Mouse (Mus musculus) midbrain, embryonic 11.5 days (tissue): ENCODE data around the gene Wdr19. TPM values are rescaled to one million over a fixed set of nuclear protein-coding genes. Genes with fewer than 3 reads are reported as not detected.

ENCODE experiments used
- ATAC-seq: fragments of 200-750 bp; cut with Nextera tagmentation; 2 replicates; pipeline ENCODE4 v1.8.0; 2017; ENCODE audit warnings: moderate TSS enrichment, moderate library complexity; ENCODE audit not compliant: low FRiP score
- DNase-seq: peaks from one replicate; pipeline ENCODE4 v3.0.0; 2015; ENCODE audit warnings: low spot score; ENCODE audit errors: missing footprints
- H3K27ac ChIP-seq: fragments of 300-500 bp; sonication (generic); 2 replicates; pipeline ENCODE4 v1.5.1; 2014; ENCODE audit warnings: low read depth, low read length
- H3K27me3 ChIP-seq: fragments of 300-500 bp; sonication (generic); 2 replicates; pipeline ENCODE4 v1.6.1; 2014; ENCODE audit warnings: mild to moderate bottlenecking, low read length, moderate library complexity, mixed read lengths; ENCODE audit not compliant: control insufficient read depth, insufficient read depth
- H3K36me3 ChIP-seq: fragments of 300-500 bp; sonication (generic); 2 replicates; pipeline ENCODE4 v1.6.1; 2014; ENCODE audit warnings: mild to moderate bottlenecking, low read length, moderate library complexity, mixed read lengths; ENCODE audit not compliant: control insufficient read depth, insufficient read depth
- H3K4me1 ChIP-seq: fragments of 300-500 bp; sonication (generic); 2 replicates; pipeline ENCODE4 v1.6.1; 2014; ENCODE audit warnings: low read length; ENCODE audit not compliant: control insufficient read depth, insufficient read depth
- H3K4me2 ChIP-seq: fragments of 300-500 bp; sonication (generic); 2 replicates; pipeline ENCODE4 v1.6.1; 2014; ENCODE audit warnings: mild to moderate bottlenecking, moderate library complexity
- H3K4me3 ChIP-seq: fragments of 300-500 bp; sonication (generic); 2 replicates; pipeline ENCODE4 v1.5.1; 2014; ENCODE audit warnings: low read depth, low read length
- H3K9ac ChIP-seq: fragments of 300-500 bp; sonication (generic); 2 replicates; pipeline ENCODE4 v1.6.1; 2014; ENCODE audit warnings: low read length
- H3K9me3 ChIP-seq: fragments of 300-500 bp; sonication (generic); 2 replicates; pipeline ENCODE4 v1.6.1; 2016; ENCODE audit warnings: low read length; ENCODE audit not compliant: control insufficient read depth
- WGBS: fragments of 180-500 bp; shearing (Covaris S2); extraction: QIAGEN DNeasy Blood & Tissue Kit; methylation state at CpG from one replicate; pipeline ENCODE4 v1.1.7; 2014; 5-methylcytosine and 5-hydroxymethylcytosine counted together
- polyA plus RNA-seq: library from polyadenylated mRNA; unstranded; fragments of >200 nt; fragmentation: Nextera tagmentation; extraction: Ambion mirVana; gene quantifications from 2 replicates; pipeline ENCODE4 v1.2.1, GENCODE M21; 2014

The Wdr19 gene
- polyA plus RNA-seq, 1 experiment from 2014 or later = 14.6 TPM

DNA sequence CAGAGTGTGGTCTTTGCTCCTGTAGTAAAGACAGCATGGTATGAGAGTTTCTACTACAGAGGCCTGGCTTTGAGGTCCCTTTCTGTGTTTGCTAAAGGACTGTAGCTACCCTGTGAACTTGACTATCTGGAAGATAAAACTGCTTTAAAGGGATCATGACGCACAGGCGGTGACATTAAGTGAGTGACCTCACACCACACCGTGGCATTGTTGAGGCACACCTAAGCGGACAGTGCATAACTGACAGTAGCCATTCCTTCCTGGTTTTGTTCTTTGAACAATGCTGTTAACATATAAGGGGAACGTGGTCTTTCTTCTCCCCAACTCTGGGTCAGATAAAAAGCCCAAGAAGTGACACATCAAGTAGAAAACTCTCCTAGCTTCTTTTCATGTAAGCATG lies 24.6 kb downstream of the Wdr19 start:
- ATAC-seq = no peak
- WGBS = 92% methylated on average over 5 of the region's 5 CpGs
- no peaks in the 10 kb centered on the region for H3K4me1 ChIP-seq
- H3K36me3 ChIP-seq = peaks cover 4% of the 10 kb centered on the region; the same call in 1 of the 2 replicates
- H3K9me3 ChIP-seq = no peaks in the 10 kb centered on the region
- H3K27ac ChIP-seq = no peak overlapping the region
- no peak for DNase-seq
- H3K4me2 ChIP-seq = no peak overlapping the region
- H3K4me3 ChIP-seq = no peak overlapping the region
- H3K9ac ChIP-seq = no peak overlapping the region
- H3K27me3 ChIP-seq = no peaks in the 10 kb centered on the region

DNA sequence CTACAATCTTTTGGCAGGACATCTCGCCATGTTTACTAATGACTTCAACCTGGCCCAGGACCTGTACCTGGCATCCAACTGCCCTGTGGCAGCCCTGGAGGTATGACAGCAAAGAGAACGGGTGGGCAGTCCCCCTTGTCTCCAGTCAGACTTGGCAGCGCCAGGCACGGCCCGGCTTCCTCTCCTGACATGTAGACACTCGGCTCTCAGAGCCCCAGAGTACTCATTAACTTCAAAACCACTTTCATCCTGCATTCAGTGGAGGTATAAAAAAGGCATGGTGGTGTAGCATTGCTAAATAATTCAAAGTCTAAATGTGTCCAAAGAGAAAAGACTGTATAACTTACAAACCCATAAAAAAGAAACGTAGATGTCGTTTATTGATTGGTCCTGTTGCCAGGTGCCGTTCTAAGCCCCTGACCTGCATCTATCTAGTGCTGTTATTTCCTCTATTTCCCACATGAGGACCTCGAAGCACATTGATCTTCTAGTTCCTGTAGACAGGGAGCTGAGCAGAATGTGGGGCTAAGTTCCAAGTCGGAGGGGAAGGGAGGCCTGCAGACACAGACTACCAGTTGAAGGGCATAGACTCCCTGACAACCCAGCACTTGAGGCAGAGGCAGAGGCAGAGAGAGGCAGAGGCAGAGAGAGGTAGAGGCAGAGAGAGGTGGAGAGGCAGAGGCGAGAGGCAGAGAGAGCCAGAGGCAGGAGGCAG lies 31.9 kb downstream of the Wdr19 start:
- Histone ChIP-seq H3K4me3 (no peak overlapping the region), H3K4me1 (no peaks in the 10 kb centered on the region), H3K4me2 (no peak overlapping the region), H3K36me3 (peaks cover 7% of the 10 kb centered on the region), H3K27me3 (no peaks in the 10 kb centered on the region), H3K9me3 (no peaks in the 10 kb centered on the region), H3K9ac (no peak overlapping the region), H3K27ac (no peak overlapping the region)
- DNase-seq = no peak
- ATAC-seq = no peak
- 89% methylated on average over 12 of the region's 12 CpGs for WGBS

DNA sequence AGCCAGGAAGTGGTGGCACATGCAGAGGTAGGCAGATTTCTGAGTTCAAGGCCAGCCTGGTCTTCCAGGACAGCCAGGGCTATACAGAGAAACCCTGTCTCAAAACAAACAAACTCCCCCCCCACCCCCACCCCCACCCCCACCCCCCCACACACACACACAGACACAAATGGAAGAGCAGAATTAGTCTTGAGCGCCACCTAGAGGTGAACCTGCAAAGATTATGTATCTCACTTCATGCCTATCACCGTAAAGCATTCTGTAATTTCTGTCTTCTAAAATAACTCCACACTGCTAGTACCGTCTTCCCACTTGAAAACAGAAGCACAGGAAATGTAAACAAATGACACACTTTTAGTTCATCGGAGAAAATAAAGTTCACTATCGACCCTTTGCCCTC lies 43.2 kb downstream of the Wdr19 start:
- Histone ChIP-seq H3K27ac (no peak overlapping the region), H3K4me1 (no peaks in the 10 kb centered on the region), H3K9ac (no peak overlapping the region), H3K36me3 (no peaks in the 10 kb centered on the region), H3K9me3 (no peaks in the 10 kb centered on the region), H3K4me3 (no peak overlapping the region), H3K27me3 (no peaks in the 10 kb centered on the region), H3K4me2 (no peak overlapping the region)
- DNase-seq (no peak), ATAC-seq (no peak)
- 61% methylated on average over 5 of the region's 5 CpGs for WGBS

DNA sequence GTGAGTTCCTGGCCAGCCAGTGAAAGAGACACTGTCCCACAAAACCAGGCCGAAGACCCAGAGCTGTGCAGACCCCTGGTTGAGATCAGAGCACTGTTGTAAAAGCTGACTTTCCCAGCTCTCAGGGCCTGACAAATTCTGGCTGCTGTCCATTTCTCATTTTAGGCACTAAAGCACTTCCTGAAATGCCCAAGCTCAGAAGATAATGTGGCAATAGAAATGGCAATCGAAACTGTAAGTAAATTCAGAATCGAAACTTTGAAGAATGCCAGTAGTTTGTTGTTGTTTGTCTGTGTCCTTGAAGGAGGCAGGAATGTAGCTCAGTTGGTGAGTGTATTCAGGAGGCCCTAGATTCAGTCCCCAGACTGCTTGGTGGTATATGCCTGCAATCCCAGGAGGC lies 47.8 kb downstream of the Wdr19 start:
- WGBS = 94% methylated on average over 3 of the region's 3 CpGs
- Histone ChIP-seq H3K27ac (no peak overlapping the region), H3K9ac (no peak overlapping the region), H3K9me3 (no peaks in the 10 kb centered on the region), H3K4me1 (no peaks in the 10 kb centered on the region), H3K36me3 (no peaks in the 10 kb centered on the region; the same call in 1 of the 2 replicates), H3K4me2 (no peak overlapping the region), H3K4me3 (no peak overlapping the region), H3K27me3 (no peaks in the 10 kb centered on the region)
- no peak for DNase-seq
- no peak for ATAC-seq

DNA sequence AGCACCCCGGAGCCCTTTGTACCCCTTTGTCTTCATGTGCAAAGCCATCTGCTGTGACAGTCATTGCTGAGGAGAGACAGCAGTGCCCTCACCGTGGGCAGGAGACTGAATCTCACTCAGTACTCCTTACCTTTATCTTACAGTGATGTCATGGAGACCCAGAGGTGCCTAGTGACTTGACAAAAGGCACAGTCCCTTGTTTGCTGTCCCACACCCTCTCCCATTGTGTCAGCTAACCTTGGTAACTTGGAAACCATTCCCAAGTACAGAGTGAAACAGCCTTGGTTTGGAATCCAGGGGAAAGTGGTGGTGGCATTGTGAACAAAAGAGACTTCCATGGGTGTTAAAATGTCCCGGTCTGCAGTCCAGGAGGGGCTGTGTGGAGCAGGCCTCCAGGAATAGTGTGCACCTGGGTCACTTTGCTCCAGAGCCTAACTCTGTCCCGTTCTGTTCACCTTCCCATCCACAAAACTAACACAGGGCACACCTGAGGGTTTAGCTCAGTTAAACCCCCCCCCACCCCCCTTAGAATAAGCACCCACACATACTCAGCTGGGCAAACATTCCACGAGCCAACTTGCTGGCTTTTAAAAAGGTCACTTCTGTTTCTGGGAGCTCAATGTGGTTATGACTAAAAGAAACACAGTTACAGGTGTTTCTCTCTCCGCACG lies 50.8 kb downstream of the Wdr19 start:
- Histone ChIP-seq H3K27ac (no peak overlapping the region), H3K36me3 (no peaks in the 10 kb centered on the region; the same call in 1 of the 2 replicates), H3K4me1 (no peaks in the 10 kb centered on the region), H3K9me3 (no peaks in the 10 kb centered on the region), H3K27me3 (no peaks in the 10 kb centered on the region), H3K4me2 (no peak overlapping the region), H3K9ac (no peak overlapping the region), H3K4me3 (no peak overlapping the region)
- 0 out of 2 replicates have a peak, but pooled peaks have one; percentile 38 for ATAC-seq
- DNase-seq = peak; percentile 86
- 73% methylated on average over 7 of the region's 7 CpGs for WGBS

DNA sequence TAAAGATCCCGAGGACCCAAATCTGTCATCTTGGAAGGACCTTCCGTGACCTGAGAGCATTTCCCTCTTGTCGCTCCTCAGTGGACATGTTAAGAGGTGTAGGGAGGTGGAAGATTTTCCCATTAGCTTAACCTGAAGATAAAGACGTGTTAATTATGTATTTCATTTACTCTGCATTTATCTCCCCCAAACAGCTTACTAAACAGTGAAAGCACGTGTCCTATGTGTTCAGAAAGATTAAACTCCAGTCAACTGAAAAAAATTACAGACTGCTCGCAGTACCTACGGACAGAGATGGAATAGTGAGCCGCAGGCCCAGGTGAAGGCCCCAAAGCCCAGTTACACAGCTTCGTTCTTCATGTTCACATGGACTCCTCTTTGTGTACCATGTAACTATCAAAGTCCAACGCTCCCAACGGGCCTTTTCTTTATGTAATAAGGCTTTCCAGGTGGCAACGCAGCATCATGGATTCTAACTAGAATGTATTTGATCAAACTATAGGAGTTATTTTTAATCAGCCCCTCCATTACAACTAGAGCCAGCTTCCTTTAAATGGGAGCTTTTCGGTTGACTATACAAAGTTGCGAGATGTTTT lies 58.5 kb downstream of the Wdr19 start:
- no peak for ATAC-seq
- Histone ChIP-seq H3K27me3 (no peaks in the 10 kb centered on the region), H3K4me2 (no peak overlapping the region), H3K4me3 (no peak overlapping the region), H3K36me3 (peaks cover 3% of the 10 kb centered on the region; the same call in 1 of the 2 replicates), H3K9me3 (no peaks in the 10 kb centered on the region), H3K27ac (no peak overlapping the region), H3K4me1 (no peaks in the 10 kb centered on the region), H3K9ac (no peak overlapping the region)
- 92% methylated on average over 14 of the region's 14 CpGs for WGBS
- peak; percentile 74 for DNase-seq

DNA sequence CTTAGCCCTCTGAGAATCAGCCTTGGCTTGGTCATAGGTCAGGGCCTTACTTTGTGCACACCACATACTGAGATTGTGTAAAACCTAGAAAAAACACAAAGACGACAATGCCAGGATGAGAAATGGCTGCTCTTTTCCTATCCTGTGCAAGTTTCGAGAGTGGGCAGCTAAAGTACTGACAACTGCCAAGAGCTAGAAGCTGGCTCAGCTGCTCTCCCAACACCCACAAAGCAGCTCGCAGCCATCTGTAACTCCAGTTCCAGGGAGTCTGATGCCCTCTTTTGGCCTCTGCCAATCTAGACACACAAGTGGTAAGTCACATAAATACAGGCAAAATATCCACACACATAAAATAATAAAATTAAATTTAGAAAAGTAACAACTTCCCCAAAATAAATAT lies 74.5 kb downstream of the Wdr19 start:
- peaks cover 14% of the 10 kb centered on the region; the same call in 1 of the 2 replicates for H3K36me3 ChIP-seq
- WGBS = 93% methylated on average over 3 of the region's 3 CpGs
- DNase-seq = no peak

DNA sequence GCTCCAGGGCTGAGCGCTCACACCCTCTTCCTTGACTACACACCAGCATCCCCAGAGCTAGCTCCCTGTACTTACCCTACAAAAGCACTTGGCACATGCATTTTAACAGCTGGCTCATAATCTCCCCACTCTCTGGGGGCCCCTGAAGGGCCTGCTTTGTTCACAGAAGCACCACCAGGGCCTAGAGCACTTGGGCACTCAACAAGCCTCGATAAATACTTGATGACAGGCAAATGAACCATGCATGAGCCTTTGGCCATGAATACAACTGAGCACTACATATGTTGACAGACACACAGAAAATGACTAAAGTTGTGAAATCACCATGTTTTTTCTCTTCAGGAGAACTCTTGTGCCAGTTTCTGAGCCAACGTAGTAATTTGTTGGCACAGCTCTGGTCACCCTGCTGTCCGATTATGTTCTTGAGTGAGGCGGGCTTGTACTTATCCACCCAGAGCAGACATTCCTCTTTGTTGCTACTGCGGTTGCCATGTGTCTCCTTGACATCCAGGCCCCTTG lies 79.7 kb downstream of the Wdr19 start:
- Histone ChIP-seq H3K27me3 (no peaks in the 10 kb centered on the region), H3K9ac (no peak overlapping the region), H3K9me3 (no peaks in the 10 kb centered on the region), H3K27ac (no peak overlapping the region), H3K4me3 (no peak overlapping the region), H3K4me1 (no peaks in the 10 kb centered on the region), H3K4me2 (no peak overlapping the region), H3K36me3 (peaks cover 18% of the 10 kb centered on the region)
- WGBS = 89% methylated on average over 6 of the region's 6 CpGs
- DNase-seq = no peak
- ATAC-seq = no peak

More for the DNA sequence above, 74.5 kb downstream of the Wdr19 start:
- no peaks in the 10 kb centered on the region for H3K4me1 ChIP-seq
- no peak for ATAC-seq
- no peaks in the 10 kb centered on the region for H3K9me3 ChIP-seq
- no peak overlapping the region for H3K4me2 ChIP-seq
- no peak overlapping the region for H3K27ac ChIP-seq
- no peak overlapping the region for H3K4me3 ChIP-seq
- H3K9ac ChIP-seq = no peak overlapping the region
- H3K27me3 ChIP-seq = no peaks in the 10 kb centered on the region

DNA sequence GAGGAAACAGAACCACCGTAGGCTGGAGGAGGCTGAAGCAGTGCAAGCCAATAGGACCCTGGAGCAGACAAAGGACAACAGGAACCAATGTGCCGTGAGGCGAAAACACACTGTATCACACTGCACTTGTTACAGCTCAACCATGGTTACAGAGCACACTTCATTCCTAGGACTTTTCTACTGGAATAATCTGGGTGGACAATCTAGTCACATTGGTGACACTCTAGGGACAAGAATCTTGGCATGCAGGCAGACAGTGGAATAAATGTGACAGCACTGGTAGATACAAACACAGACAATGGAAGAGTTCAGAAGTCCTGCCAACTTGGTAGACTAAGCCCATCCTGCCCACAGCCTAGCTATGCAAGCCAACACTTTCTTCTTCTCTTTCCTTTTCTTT lies 81.7 kb downstream of the Wdr19 start:
- Histone ChIP-seq H3K36me3 (peaks cover 18% of the 10 kb centered on the region), H3K27ac (no peak overlapping the region), H3K9me3 (no peaks in the 10 kb centered on the region), H3K4me1 (no peaks in the 10 kb centered on the region), H3K4me2 (no peak overlapping the region), H3K4me3 (no peak overlapping the region), H3K9ac (no peak overlapping the region), H3K27me3 (no peaks in the 10 kb centered on the region)
- ATAC-seq = no peak
- no peak for DNase-seq
- WGBS = 92% methylated on average over 3 of the region's 3 CpGs
